Mouse (Mus musculus) spleen, embryonic (tissue): ENCODE results near the gene Lrch3.
"Not testable (repeated sequence)": the region's sequence is repeated elsewhere in the genome, so short reads cannot be mapped to it uniquely, and the experiment has no call there.

ENCODE experiments used
- CTCF ChIA-PET: fragments of 350-600 bp; sonication (Branson Sonifier 250); formaldehyde crosslinking; loops from one replicate; lab custom pipeline; 2022; lab: Charles Lee

Lrch3 gene

GRCm38 (mm10) chr16:32906727-32907126, 7.2 kb upstream of the Lrch3 start:
- CTCF ChIA-PET = no interaction called here

GRCm38 (mm10) chr16:32913212-32913611, 688 bp upstream of the Lrch3 start:
- CTCF ChIA-PET = no interaction called here

GRCm38 (mm10) chr16:32915292-32916068, 1.6 kb downstream of the Lrch3 start:
- CTCF ChIA-PET = interaction anchor here (0.5 to 0.6 kb wide), 4 partner anchors 77 to 505 kb away, joined by 3 to 6 read pairs (median 4); partner anchors contain the start of gene Pcyt1a

GRCm38 (mm10) chr16:32926629-32927028, 12.7 kb downstream of the Lrch3 start:
- CTCF ChIA-PET = not testable (repeated sequence)

GRCm38 (mm10) chr16:32927044-32927443, 13.1 kb downstream of the Lrch3 start:
- CTCF ChIA-PET = no interaction called here

GRCm38 (mm10) chr16:32929918-32930317, 16.0 kb downstream of the Lrch3 start:
- CTCF ChIA-PET = no interaction called here

GRCm38 (mm10) chr16:32934470-32934869, 20.6 kb downstream of the Lrch3 start:
- CTCF ChIA-PET = no interaction called here

- CTCF ChIA-PET = no interaction called here
Observed at GRCm38 (mm10) chr16:32935088-32935487, 21.2 kb downstream of the Lrch3 start.

GRCm38 (mm10) chr16:32937358-32937757, 23.5 kb downstream of the Lrch3 start:
- CTCF ChIA-PET = no interaction called here

- CTCF ChIA-PET = interaction anchor here (0.7 kb wide), 1 partner anchor 96 kb away, joined by 3 read pairs; no protein-coding TSS in a partner anchor
Observed at GRCm38 (mm10) chr16:32939301-32939700, 25.4 kb downstream of the Lrch3 start.

- CTCF ChIA-PET = not testable (repeated sequence)
Observed at GRCm38 (mm10) chr16:32939716-32940115, 25.8 kb downstream of the Lrch3 start.

GRCm38 (mm10) chr16:32941226-32941625, 27.3 kb downstream of the Lrch3 start:
- CTCF ChIA-PET = not testable (repeated sequence)

- CTCF ChIA-PET = no interaction called here
Observed at GRCm38 (mm10) chr16:32942694-32943093, 28.8 kb downstream of the Lrch3 start.

- CTCF ChIA-PET = no interaction called here
Observed at GRCm38 (mm10) chr16:32945379-32945778, 31.5 kb downstream of the Lrch3 start.

GRCm38 (mm10) chr16:32948016-32948415, 34.1 kb downstream of the Lrch3 start:
- CTCF ChIA-PET = interaction anchor here (0.8 kb wide), 1 partner anchor 224 kb away, joined by 7 read pairs; no protein-coding TSS in a partner anchor

GRCm38 (mm10) chr16:32948656-32949055, 34.8 kb downstream of the Lrch3 start:
- CTCF ChIA-PET = interaction anchor here (0.7 kb wide), 1 partner anchor 45 kb away, joined by 3 read pairs; no protein-coding TSS in a partner anchor

GRCm38 (mm10) chr16:32949281-32949680, 35.4 kb downstream of the Lrch3 start:
- CTCF ChIA-PET = no interaction called here

GRCm38 (mm10) chr16:32951074-32951473, 37.2 kb downstream of the Lrch3 start:
- CTCF ChIA-PET = no interaction called here

GRCm38 (mm10) chr16:32953806-32954205, 39.9 kb downstream of the Lrch3 start:
- CTCF ChIA-PET = no interaction called here

GRCm38 (mm10) chr16:32954304-32954703, 40.4 kb downstream of the Lrch3 start:
- CTCF ChIA-PET = no interaction called here

- CTCF ChIA-PET = no interaction called here
Observed at GRCm38 (mm10) chr16:32956889-32957288, 43.0 kb downstream of the Lrch3 start.

GRCm38 (mm10) chr16:32972535-32972934, 58.6 kb downstream of the Lrch3 start:
- CTCF ChIA-PET = no interaction called here

GRCm38 (mm10) chr16:32973047-32973446, 59.1 kb downstream of the Lrch3 start:
- CTCF ChIA-PET = no interaction called here
